Mouse (Mus musculus): ENCODE data around the gene Pcbp4. TPM values are rescaled to one million over a fixed set of nuclear protein-coding genes. Genes with fewer than 3 reads are reported as not detected.

The Pcbp4 gene
- polyA plus RNA-seq, 1 experiment from 2014 or later: 83.4 TPM

- in situ Hi-C loops (cut with MboI; ENCODE audit: low pct_unique_long_range_greater_than_20kb): no loop called here
- no peak for TF ChIP-seq CTCF (IDR thresholded peaks at IDR 0.05)
- ATAC-seq: no peak
- no peak for DNase-seq (ENCODE audit: low read depth, low spot score)
- CTCF ChIA-PET: no interaction called here
- no peaks in the 10 kb centered on the region for H3K27me3 ChIP-seq
- POLR2A ChIA-PET: no interaction called here
These were observed 46.6 kb downstream of the Pcbp4 start, which contains the start of gene Iqcf1 for GRCm38 (mm10) chr9:106499667-106500066. Gene Iqcf1 (plus strand): TSS chr9:106499967.

GRCm38 (mm10) chr9:106501846-106502245 is 48.8 kb downstream of the Pcbp4 start:
- TF ChIP-seq CTCF (IDR thresholded peaks at IDR 0.05): no peak
- DNase-seq (ENCODE audit: low read depth, low spot score) (no peak), ATAC-seq (no peak)
- CTCF ChIA-PET: no interaction called here
- POLR2A ChIA-PET: no interaction called here
- H3K27me3 ChIP-seq: no peaks in the 10 kb centered on the region
- in situ Hi-C loops (cut with MboI; ENCODE audit: low pct_unique_long_range_greater_than_20kb): no loop called here

- in situ Hi-C loops (cut with MboI; ENCODE audit: low pct_unique_long_range_greater_than_20kb): no loop called here
- peaks cover 2% of the 10 kb centered on the region for H3K27me3 ChIP-seq
- TF ChIP-seq CTCF (IDR thresholded peaks at IDR 0.05): no peak
- CTCF ChIA-PET: no interaction called here
- DNase-seq (ENCODE audit: low read depth, low spot score) (no peak), ATAC-seq (no peak)
- POLR2A ChIA-PET: no interaction called here
These were observed 51.2 kb downstream of the Pcbp4 start for GRCm38 (mm10) chr9:106504246-106504645.

- TF ChIP-seq CTCF (IDR thresholded peaks at IDR 0.05): no peak
- no peak for ATAC-seq
- DNase-seq (ENCODE audit: low read depth, low spot score): no peak
- peaks cover 3% of the 10 kb centered on the region for H3K27me3 ChIP-seq
- ChIA-PET CTCF (no interaction called here), POLR2A (no interaction called here)
- in situ Hi-C loops (cut with MboI; ENCODE audit: low pct_unique_long_range_greater_than_20kb): no loop called here
These were observed 56.3 kb downstream of the Pcbp4 start for GRCm38 (mm10) chr9:106509356-106509755.

GRCm38 (mm10) chr9:106512729-106513450 is 59.8 kb downstream of the Pcbp4 start:
- no peak for ATAC-seq
- no peak for DNase-seq (ENCODE audit: low read depth, low spot score)
- ChIA-PET POLR2A (interaction anchor here (0.8 to 1.1 kb wide), 2 partner anchors 29 to 102 kb away, joined by 3 read pairs; no protein-coding TSS in a partner anchor), CTCF (no interaction called here)
- in situ Hi-C loops (cut with MboI; ENCODE audit: low pct_unique_long_range_greater_than_20kb): no loop called here
- H3K27me3 ChIP-seq: peaks cover 8% of the 10 kb centered on the region
- no peak for TF ChIP-seq CTCF (IDR thresholded peaks at IDR 0.05)

- no peak for ATAC-seq
- DNase-seq (ENCODE audit: low read depth, low spot score): no peak
- CTCF ChIA-PET: no interaction called here
- in situ Hi-C loops (cut with MboI; ENCODE audit: low pct_unique_long_range_greater_than_20kb): no loop called here
- POLR2A ChIA-PET: no interaction called here
- H3K27me3 ChIP-seq: peaks cover 13% of the 10 kb centered on the region
- TF ChIP-seq CTCF (IDR thresholded peaks at IDR 0.05): no peak
These were observed 60.5 kb downstream of the Pcbp4 start for GRCm38 (mm10) chr9:106513566-106513965.

Other genes starting within 250 kb of the Pcbp4 start
- 0.03 TPM for gene Tlr9, start 230.7 kb upstream of the Pcbp4 start, polyA plus RNA-seq (2021)
- 91.4 TPM for gene Alas1, start 204.6 kb upstream of the Pcbp4 start, polyA plus RNA-seq (2021)
- 9.9 TPM for gene Poc1a, start 172.2 kb upstream of the Pcbp4 start, polyA plus RNA-seq (2021)
- 13.6 TPM for gene Dusp7, start 84.7 kb upstream of the Pcbp4 start, polyA plus RNA-seq (2021)
- 189 TPM for gene Rpl29, start 23.8 kb upstream of the Pcbp4 start, polyA plus RNA-seq (2021)
- gene Acy1, start 15.0 kb upstream of the Pcbp4 start, polyA plus RNA-seq (2021): 10.8 TPM
- 31.2 TPM for gene Abhd14b, start 5.8 kb upstream of the Pcbp4 start, polyA plus RNA-seq (2021)
- gene Abhd14a, start 5.6 kb upstream of the Pcbp4 start, polyA plus RNA-seq (2021): 25.2 TPM
- 0.05 TPM for gene Gpr62, start 12.6 kb downstream of the Pcbp4 start, polyA plus RNA-seq (2021)
- 29.9 TPM for gene Rrp9, start 22.7 kb downstream of the Pcbp4 start, polyA plus RNA-seq (2021)
- 58.0 TPM for gene Parp3, start 23.7 kb downstream of the Pcbp4 start, polyA plus RNA-seq (2021)
- not detected for gene Iqcf1, start 46.7 kb downstream of the Pcbp4 start, polyA plus RNA-seq (2021)
- not detected for gene Iqcf5, start 61.3 kb downstream of the Pcbp4 start, polyA plus RNA-seq (2021)
- not detected for gene Iqcf3, start 108.3 kb downstream of the Pcbp4 start, polyA plus RNA-seq (2021)
- not detected for gene Iqcf4, start 117.7 kb downstream of the Pcbp4 start, polyA plus RNA-seq (2021)
- not detected for gene Iqcf6, start 173.3 kb downstream of the Pcbp4 start, polyA plus RNA-seq (2021)
- not detected for gene Grm2, start 202.8 kb downstream of the Pcbp4 start, polyA plus RNA-seq (2021)
- 162 TPM for gene Tex264, start 232.6 kb downstream of the Pcbp4 start, polyA plus RNA-seq (2021)

Data from Patski (cell line).